Mouse (Mus musculus) gastrocnemius, adult 18-20 months (tissue): ENCODE results near the gene 1700012P22Rik. TPM values are rescaled to one million over a fixed set of nuclear protein-coding genes. Genes with fewer than 3 reads are reported as not detected.

Experiments
- total RNA-seq, 2 experiments: library from RNA; stranded (reverse); gene quantifications; 2 replicates each; pipeline ENCODE4 v1.2.3; 2021

Gene 1700012P22Rik
- total RNA-seq, 2 experiments from 2014 or later = not detected

Other genes starting within 250 kb of the 1700012P22Rik start
- not detected for gene Oog2, start 248.1 kb downstream of the 1700012P22Rik start, total RNA-seq
- not detected for gene C87977, start 225.5 kb downstream of the 1700012P22Rik start, total RNA-seq
- not detected for gene Pramel5, start 158.3 kb downstream of the 1700012P22Rik start, total RNA-seq
- not detected for gene Gm13128, start 108.5 kb downstream of the 1700012P22Rik start, total RNA-seq
- not detected for gene Gm13119, start 80.8 kb downstream of the 1700012P22Rik start, total RNA-seq
- not detected for gene Pramef20, start 60.8 kb downstream of the 1700012P22Rik start, total RNA-seq
- under 1 TPM in 1 of 2 experiments, not detected in 1; 0.12 TPM for gene Pramef12, start 30.3 kb downstream of the 1700012P22Rik start, total RNA-seq
- gene Gm9944, start 14.5 kb upstream of the 1700012P22Rik start, total RNA-seq = not detected
- not detected for gene Aadacl3, start 25.0 kb upstream of the 1700012P22Rik start, total RNA-seq
- gene 9430007A20Rik, start 81.0 kb upstream of the 1700012P22Rik start, total RNA-seq = not detected
- gene Gm13124, start 126.4 kb upstream of the 1700012P22Rik start, total RNA-seq = not detected
- not detected for gene Aadacl4, start 174.9 kb upstream of the 1700012P22Rik start, total RNA-seq
- gene Gm436, start 247.6 kb upstream of the 1700012P22Rik start, total RNA-seq = not detected